Mouse (Mus musculus) liver, adult 2 months (tissue): Measurements from ENCODE around the gene Tent2.

Source experiments
- CTCF ChIP-seq: fragments of 200-500 bp; IDR thresholded peaks from 2 replicates; pipeline ENCODE4 v1.5.1; 2011; ENCODE audit warnings: low read depth, low read length, control low read depth
- POLR2A ChIP-seq: fragments of 200-500 bp; IDR thresholded peaks from 2 replicates; pipeline ENCODE4 v1.6.1; 2011; ENCODE audit warnings: low read length, control low read depth; ENCODE audit not compliant: insufficient read depth; ENCODE audit errors: extremely low read depth

- TF ChIP-seq CTCF (no peak), POLR2A (no peak)
Observed at GRCm38 (mm10) chr13:93234267-93235039, 42.3 kb upstream of the Tent2 start.
